Mouse (Mus musculus) olfactory bulb, adult 2 months (tissue): ENCODE measurements around the gene H2al1f.

Experiments used
- CTCF ChIP-seq: fragments of 200-500 bp; IDR thresholded peaks from 2 replicates; pipeline ENCODE4 v1.5.1; 2012; ENCODE audit warnings: low read depth, mild to moderate bottlenecking, low read length, moderate library complexity; ENCODE audit not compliant: insufficient read depth
- POLR2A ChIP-seq: fragments of 200-500 bp; IDR thresholded peaks from 2 replicates; pipeline ENCODE4 v1.6.1; 2012; ENCODE audit warnings: mild to moderate bottlenecking, low read depth, low read length, moderate library complexity; ENCODE audit not compliant: insufficient read depth

- TF ChIP-seq CTCF, result no peak
- TF ChIP-seq POLR2A, result no peak
Observed at GRCm38 (mm10) chrX:11360823-11361222, 45.9 kb downstream of the H2al1f start.
